Mouse (Mus musculus) hindbrain, embryonic 16.5 days (tissue): ENCODE data around the gene Afg3l1. TPM values are rescaled to one million over a fixed set of nuclear protein-coding genes. Genes with fewer than 3 reads are reported as not detected.
"Not testable (repeated sequence)": the region's sequence is repeated elsewhere in the genome, so short reads cannot be mapped to it uniquely, and the experiment has no call there.

Experiments
- ATAC-seq: fragments of 200-750 bp; cut with Nextera tagmentation; 2 replicates; pipeline ENCODE4 v1.8.0; 2017; ENCODE audit warnings: moderate TSS enrichment, moderate library complexity
- H3K27ac ChIP-seq: fragments of 300-500 bp; sonication (generic); 2 replicates; pipeline ENCODE4 v1.5.1; 2014; ENCODE audit warnings: low read depth, mild to moderate bottlenecking, control low read depth, low read length, moderate library complexity
- H3K27me3 ChIP-seq: fragments of 300-500 bp; sonication (generic); replicated peaks from 2 replicates; pipeline ENCODE4 v1.6.1; 2014; ENCODE audit warnings: low read length; ENCODE audit not compliant: control insufficient read depth, insufficient read depth
- H3K36me3 ChIP-seq: fragments of 300-500 bp; sonication (generic); 2 replicates; pipeline ENCODE4 v1.6.1; 2014; ENCODE audit warnings: mild to moderate bottlenecking, low read length, moderate library complexity, mixed read lengths; ENCODE audit not compliant: control insufficient read depth, insufficient read depth
- H3K4me1 ChIP-seq: fragments of 300-500 bp; sonication (generic); 2 replicates; pipeline ENCODE4 v1.6.1; 2014; ENCODE audit warnings: low read depth, low read length; ENCODE audit not compliant: control insufficient read depth, insufficient read depth
- H3K4me2 ChIP-seq: fragments of 300-500 bp; sonication (generic); 2 replicates; pipeline ENCODE4 v1.6.1; 2014; ENCODE audit warnings: mild to moderate bottlenecking, low read length, control low read depth, moderate library complexity
- H3K4me3 ChIP-seq: fragments of 300-500 bp; sonication (generic); 2 replicates; pipeline ENCODE4 v1.5.1; 2014; ENCODE audit warnings: mild to moderate bottlenecking, low read length, control low read depth, moderate library complexity
- H3K9ac ChIP-seq: fragments of 300-500 bp; sonication (generic); 2 replicates; pipeline ENCODE4 v1.6.1; 2014; ENCODE audit warnings: low read depth, mild to moderate bottlenecking, control low read depth, low read length, moderate library complexity
- H3K9me3 ChIP-seq: fragments of 300-500 bp; sonication (generic); 2 replicates; pipeline ENCODE4 v1.6.1; 2014; ENCODE audit warnings: mild to moderate bottlenecking, low read length, moderate library complexity; ENCODE audit not compliant: control insufficient read depth
- WGBS: fragments of 180-500 bp; shearing (Covaris S2); extraction: QIAGEN DNeasy Blood & Tissue Kit; methylation state at CpG from one replicate; pipeline ENCODE4 v1.1.7; 2014; 5-methylcytosine and 5-hydroxymethylcytosine counted together
- polyA plus RNA-seq: library from polyadenylated mRNA; unstranded; fragments of >200 nt; fragmentation: Nextera tagmentation; extraction: Ambion mirVana; gene quantifications from 2 replicates; pipeline ENCODE4 v1.2.1, GENCODE M21; 2015

The Afg3l1 gene
- polyA plus RNA-seq, 1 experiment from 2014 or later, result 48.7 TPM

- Histone ChIP-seq H3K27ac (no peak overlapping the region), H3K36me3 (no peaks in the 10 kb centered on the region), H3K4me1 (peaks cover 11% of the 10 kb centered on the region), H3K4me2 (no peak overlapping the region), H3K9ac (no peak overlapping the region), H3K4me3 (no peak overlapping the region), H3K9me3 (no peaks in the 10 kb centered on the region), H3K27me3 (no peaks in the 10 kb centered on the region)
- ATAC-seq, result no peak
- WGBS, result 93% methylated on average over 2 of the region's 2 CpGs
Observed at GRCm38 (mm10) chr8:123441788-123442187, 35.9 kb upstream of the Afg3l1 start.

GRCm38 (mm10) chr8:123442351-123442750 lies 35.4 kb upstream of the Afg3l1 start:
- WGBS, result 88% methylated on average over 5 of the region's 5 CpGs
- Histone ChIP-seq H3K36me3 (no peaks in the 10 kb centered on the region), H3K4me2 (peak overlapping the region; percentile 77), H3K9me3 (no peaks in the 10 kb centered on the region), H3K9ac (no peak overlapping the region), H3K27ac (no peak overlapping the region), H3K4me1 (peaks cover 11% of the 10 kb centered on the region), H3K4me3 (peak overlapping the region; percentile 71; the same call in 1 of the 2 replicates), H3K27me3 (no peaks in the 10 kb centered on the region)
- peak; percentile 11; the same call in 1 of the 2 replicates for ATAC-seq

- peak overlapping the region; percentile 90 for H3K9ac ChIP-seq
- peaks cover 11% of the 10 kb centered on the region for H3K4me1 ChIP-seq
- peak overlapping the region; percentile 77 for H3K4me2 ChIP-seq
- peak overlapping the region; percentile 81 for H3K27ac ChIP-seq
- no peaks in the 10 kb centered on the region for H3K36me3 ChIP-seq
- no peaks in the 10 kb centered on the region for H3K9me3 ChIP-seq
- peak; percentile 97 for ATAC-seq
- WGBS, result 1% methylated on average over 41 of the region's 41 CpGs
- peak overlapping the region; percentile 71 for H3K4me3 ChIP-seq
- H3K27me3 ChIP-seq, result no peaks in the 10 kb centered on the region
Observed at GRCm38 (mm10) chr8:123442871-123443575, 34.7 kb upstream of the Afg3l1 start.

- no peaks in the 10 kb centered on the region for H3K36me3 ChIP-seq
- H3K9me3 ChIP-seq, result no peaks in the 10 kb centered on the region
- H3K4me3 ChIP-seq, result peak overlapping the region; percentile 71
- no peaks in the 10 kb centered on the region for H3K27me3 ChIP-seq
- peaks cover 11% of the 10 kb centered on the region for H3K4me1 ChIP-seq
- H3K4me2 ChIP-seq, result peak overlapping the region; percentile 77
- ATAC-seq, result 0 out of 2 replicates have a peak, but pooled peaks have one; percentile 5
- H3K9ac ChIP-seq, result peak overlapping the region; percentile 90
- WGBS, result 14% methylated on average over 4 of the region's 4 CpGs
- peak overlapping the region; percentile 81; the same call in 1 of the 2 replicates for H3K27ac ChIP-seq
Observed at GRCm38 (mm10) chr8:123443576-123443921, 34.2 kb upstream of the Afg3l1 start.

DNA sequence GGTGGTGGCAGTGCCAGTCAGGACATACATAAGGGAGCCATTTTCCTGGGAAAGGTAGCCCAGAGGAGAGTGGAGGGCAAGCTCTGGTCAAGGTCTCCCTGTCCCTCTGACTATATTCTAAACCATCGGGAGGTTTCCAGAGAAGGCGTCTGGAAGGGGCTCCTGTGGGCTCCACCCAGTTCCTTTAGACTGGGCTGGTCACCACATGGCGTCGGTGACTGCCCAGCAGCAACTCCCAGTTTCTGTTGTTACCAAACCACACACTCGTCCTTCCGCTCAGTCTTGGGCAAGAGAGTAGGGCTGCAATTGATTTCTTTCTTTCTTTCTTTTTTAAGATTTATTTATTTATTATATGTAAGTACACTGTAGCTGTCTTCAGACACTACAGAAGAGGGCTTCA lies 33.6 kb upstream of the Afg3l1 start:
- Histone ChIP-seq H3K9me3 (no peaks in the 10 kb centered on the region), H3K4me1 (peaks cover 11% of the 10 kb centered on the region), H3K27ac (no peak overlapping the region), H3K9ac (peak overlapping the region; percentile 90), H3K27me3 (no peaks in the 10 kb centered on the region), H3K36me3 (peaks cover 4% of the 10 kb centered on the region), H3K4me2 (peak overlapping the region; percentile 77), H3K4me3 (peak overlapping the region; percentile 71)
- WGBS, result 84% methylated on average over 6 of the region's 6 CpGs
- ATAC-seq, result no peak

- H3K27me3 ChIP-seq, result no peaks in the 10 kb centered on the region
Observed at GRCm38 (mm10) chr8:123445981-123446380, 31.7 kb upstream of the Afg3l1 start.

GRCm38 (mm10) chr8:123446799-123447198 lies 30.9 kb upstream of the Afg3l1 start:
- H3K4me2 ChIP-seq, result no peak overlapping the region
- peaks cover 11% of the 10 kb centered on the region for H3K4me1 ChIP-seq
- no peak overlapping the region for H3K27ac ChIP-seq
- 97% methylated on average over 6 of the region's 6 CpGs for WGBS
- no peak overlapping the region for H3K4me3 ChIP-seq
- H3K9ac ChIP-seq, result no peak overlapping the region
- H3K36me3 ChIP-seq, result peaks cover 12% of the 10 kb centered on the region
- no peaks in the 10 kb centered on the region for H3K27me3 ChIP-seq
- no peaks in the 10 kb centered on the region for H3K9me3 ChIP-seq
- ATAC-seq, result no peak

More at GRCm38 (mm10) chr8:123445981-123446380, 31.7 kb upstream of the Afg3l1 start:
- peaks cover 11% of the 10 kb centered on the region for H3K4me1 ChIP-seq
- no peaks in the 10 kb centered on the region for H3K9me3 ChIP-seq
- H3K9ac ChIP-seq, result no peak overlapping the region
- H3K36me3 ChIP-seq, result peaks cover 8% of the 10 kb centered on the region
- H3K27ac ChIP-seq, result no peak overlapping the region
- H3K4me3 ChIP-seq, result no peak overlapping the region
- no peak for ATAC-seq
- H3K4me2 ChIP-seq, result no peak overlapping the region
- WGBS, result 95% methylated on average over 10 of the region's 10 CpGs

- Histone ChIP-seq H3K4me1 (no peaks in the 10 kb centered on the region), H3K4me3 (no peak overlapping the region), H3K9me3 (no peaks in the 10 kb centered on the region), H3K9ac (no peak overlapping the region), H3K4me2 (no peak overlapping the region), H3K27me3 (no peaks in the 10 kb centered on the region), H3K36me3 (peaks cover 33% of the 10 kb centered on the region), H3K27ac (no peak overlapping the region)
- no peak for ATAC-seq
- 95% methylated on average over 5 of the region's 5 CpGs for WGBS
Observed at GRCm38 (mm10) chr8:123450783-123451182, 26.9 kb upstream of the Afg3l1 start.

DNA sequence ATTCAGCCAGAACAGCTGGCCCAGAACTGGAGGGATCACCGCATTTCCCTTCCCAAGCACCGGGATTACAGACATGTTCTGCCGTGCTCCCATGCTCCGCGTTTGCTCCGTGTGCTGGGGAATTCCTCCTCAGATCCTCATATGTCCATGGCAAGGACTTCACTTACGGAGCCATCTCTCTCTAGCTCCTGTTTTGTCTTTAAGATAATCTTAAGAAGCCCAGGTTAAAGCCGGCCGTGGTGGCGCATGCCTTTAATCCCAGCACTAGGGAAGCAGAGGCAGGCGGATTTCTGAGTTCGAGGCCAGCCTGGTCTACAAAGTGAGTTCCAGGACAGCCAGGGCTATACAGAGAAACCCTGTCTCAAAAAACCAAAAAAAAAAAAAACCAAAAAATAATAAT lies 26.0 kb upstream of the Afg3l1 start:
- H3K27me3 ChIP-seq, H3K9ac ChIP-seq, H3K27ac ChIP-seq, H3K4me3 ChIP-seq, H3K4me1 ChIP-seq, H3K4me2 ChIP-seq, H3K9me3 ChIP-seq, ATAC-seq: not testable (repeated sequence)
- 96% methylated on average over 12 of the region's 12 CpGs for WGBS
- H3K36me3 ChIP-seq, result peaks cover 38% of the 10 kb centered on the region
